Mouse (Mus musculus) induced T-regulatory cell, adult 2 months (primary cell): ENCODE measurements around the gene Akap11.

ENCODE experiments used
- DNase-seq: peaks from one replicate; pipeline ENCODE4 v3.0.0-alpha.2; 2012; ENCODE audit warnings: low read depth

Gene Akap11

GRCm38 (mm10) chr14:78528461-78529425, 7.9 kb downstream of the Akap11 start:
- no peak for DNase-seq

- no peak for DNase-seq
Observed at GRCm38 (mm10) chr14:78526907-78527306, 9.7 kb downstream of the Akap11 start.

GRCm38 (mm10) chr14:78526475-78526874, 10.1 kb downstream of the Akap11 start:
- no peak for DNase-seq

GRCm38 (mm10) chr14:78525611-78526457, 10.8 kb downstream of the Akap11 start:
- DNase-seq: no peak

- peak; percentile 20 for DNase-seq
Observed at GRCm38 (mm10) chr14:78525059-78525458, 11.5 kb downstream of the Akap11 start.

GRCm38 (mm10) chr14:78510713-78511112, 25.9 kb downstream of the Akap11 start:
- peak; percentile 22 for DNase-seq

DNA sequence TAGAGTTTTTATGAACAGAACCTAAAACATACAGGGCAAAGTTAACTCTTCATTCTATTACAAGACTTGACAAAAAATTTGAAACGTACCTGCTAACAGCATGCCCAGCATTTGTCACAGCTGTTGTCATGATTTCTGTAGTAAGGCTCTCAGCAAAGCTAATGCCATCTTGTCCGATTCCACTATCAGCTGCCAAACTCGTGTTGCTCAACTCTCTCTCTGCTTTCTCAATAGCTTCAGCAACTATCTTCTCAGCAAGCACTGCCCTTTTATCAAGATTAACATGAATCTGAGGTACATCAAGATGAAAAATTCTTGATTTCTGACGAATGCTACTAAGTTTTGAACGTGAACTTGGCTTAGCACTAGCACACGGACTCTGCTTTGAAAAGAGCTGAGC, 26.8 kb downstream of the Akap11 start:
- no peak for DNase-seq

DNA sequence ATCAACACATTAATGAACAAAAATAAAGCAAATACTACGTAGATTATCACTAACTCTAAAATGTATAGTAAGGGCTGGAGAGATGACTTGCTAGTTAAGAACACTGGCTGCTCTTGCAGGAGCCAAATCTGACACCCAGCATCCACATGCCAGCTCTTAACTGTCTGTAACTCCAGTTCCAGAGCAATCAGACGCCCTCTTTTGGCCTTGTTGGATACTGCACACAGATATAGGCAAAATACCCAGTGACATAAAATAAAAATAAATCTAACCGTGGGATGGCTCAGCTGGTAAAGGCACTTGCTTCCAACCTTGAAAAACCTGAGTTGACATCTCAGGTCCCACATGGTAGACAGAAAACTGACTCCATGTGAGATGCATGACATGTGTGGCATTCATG, 36.0 kb downstream of the Akap11 start:
- peak; percentile 20 for DNase-seq

- no peak for DNase-seq
Observed at GRCm38 (mm10) chr14:78496691-78497090, 39.9 kb downstream of the Akap11 start.

GRCm38 (mm10) chr14:78495241-78495640, 41.4 kb downstream of the Akap11 start:
- no peak for DNase-seq

DNA sequence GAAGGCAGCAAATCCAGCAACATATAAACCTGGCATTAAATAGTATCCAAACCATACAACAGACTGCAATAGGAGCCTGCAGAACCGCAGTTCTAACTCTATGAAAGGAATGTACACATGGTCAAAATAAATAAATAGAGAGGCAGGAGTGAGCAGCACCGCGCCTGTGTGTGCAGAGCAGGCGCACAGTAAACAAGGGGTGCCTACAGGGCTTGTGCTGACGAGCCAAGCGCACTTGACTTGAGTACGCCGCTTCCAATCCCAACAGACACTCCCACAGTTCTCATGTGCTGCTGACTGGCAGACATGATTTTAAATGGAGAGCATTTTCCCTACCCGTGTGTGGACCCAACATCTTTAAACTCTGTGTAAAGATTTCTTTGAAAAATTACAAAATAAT, 44.0 kb downstream of the Akap11 start:
- DNase-seq: no peak

GRCm38 (mm10) chr14:78491432-78491831, 45.2 kb downstream of the Akap11 start:
- DNase-seq: no peak

DNA sequence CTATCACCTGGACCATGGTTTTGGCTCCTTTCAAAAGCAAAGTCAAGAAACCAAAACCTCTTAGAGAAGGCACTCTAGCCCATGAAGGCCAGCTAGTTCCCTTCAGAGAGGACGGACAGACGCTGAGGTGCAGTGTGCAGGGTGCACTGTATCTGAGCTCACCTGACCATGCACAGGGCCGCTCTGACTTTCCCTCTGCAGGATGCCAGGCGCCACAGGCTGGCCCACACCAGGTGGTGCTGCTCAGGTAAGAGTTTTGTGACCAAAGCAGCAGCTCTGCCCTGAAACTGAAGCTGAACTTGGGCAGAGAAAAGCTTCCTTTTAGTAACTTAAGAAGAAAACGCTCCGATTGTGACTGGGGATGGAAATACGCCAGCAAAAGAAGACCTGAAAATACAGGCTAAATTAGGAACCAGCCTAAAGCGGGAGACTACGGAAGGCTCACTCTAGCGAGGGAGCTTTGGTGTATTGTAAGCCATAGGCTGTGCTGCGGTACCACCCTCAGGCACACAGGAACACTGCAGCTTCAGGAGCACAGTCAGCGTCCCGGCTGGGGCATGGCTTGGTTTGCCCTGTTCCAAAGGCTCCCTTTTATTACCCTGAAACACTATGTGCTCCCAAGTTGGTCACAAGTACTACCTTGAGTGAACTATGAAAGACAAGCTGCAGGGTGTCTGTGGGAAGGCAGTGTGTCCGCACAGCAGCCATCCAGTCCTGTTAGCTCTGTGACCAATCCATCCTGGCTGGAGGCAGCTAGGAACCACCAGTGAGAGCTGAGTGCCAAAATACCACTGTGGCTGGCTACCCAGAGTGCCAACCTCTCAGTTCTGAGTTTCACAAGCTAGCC, 54.0 kb downstream of the Akap11 start:
- DNase-seq: peak; percentile 70

DNA sequence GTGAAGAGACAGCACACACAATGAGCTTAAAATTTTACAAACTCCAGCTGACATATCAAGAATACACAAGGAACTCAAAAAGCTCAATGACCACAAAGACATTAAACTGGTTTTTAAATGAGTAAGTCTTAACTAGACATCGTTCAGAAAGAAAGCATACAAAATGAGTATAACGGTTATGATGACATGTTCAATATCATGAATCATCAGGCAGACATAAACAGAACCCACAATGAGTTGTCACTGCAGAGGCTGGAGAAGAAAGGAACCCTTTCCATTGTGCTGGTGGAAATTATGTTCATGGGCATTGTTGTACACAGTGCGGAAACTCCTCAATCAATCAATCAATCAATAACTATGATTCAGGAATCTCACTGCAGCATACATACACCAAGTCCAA, 62.5 kb downstream of the Akap11 start:
- peak; percentile 44 for DNase-seq

GRCm38 (mm10) chr14:78470714-78471113, 65.9 kb downstream of the Akap11 start:
- no peak for DNase-seq

- DNase-seq: no peak
Observed at GRCm38 (mm10) chr14:78468991-78469390, 67.6 kb downstream of the Akap11 start.

DNA sequence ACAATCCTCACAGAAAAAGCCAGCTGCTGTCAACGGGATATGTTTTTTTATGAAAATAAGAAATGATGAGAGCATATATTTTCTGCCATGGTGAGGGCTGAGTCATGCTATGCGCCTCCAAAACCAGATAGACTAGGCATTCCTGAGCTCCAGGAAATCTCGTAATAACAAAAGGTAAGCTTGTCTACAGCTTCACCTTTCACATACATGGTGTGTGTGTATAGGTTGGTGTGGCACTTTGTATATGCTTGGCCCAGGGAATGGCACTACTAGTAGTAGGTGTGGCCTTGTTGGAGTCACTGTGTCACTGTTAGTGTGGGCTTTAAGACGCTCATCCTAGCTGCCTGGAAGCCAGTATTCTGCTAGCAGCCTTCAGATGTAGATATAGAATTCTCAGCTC, 68.6 kb downstream of the Akap11 start:
- no peak for DNase-seq

- DNase-seq: no peak
Observed at GRCm38 (mm10) chr14:78464353-78464752, 72.3 kb downstream of the Akap11 start.

DNA sequence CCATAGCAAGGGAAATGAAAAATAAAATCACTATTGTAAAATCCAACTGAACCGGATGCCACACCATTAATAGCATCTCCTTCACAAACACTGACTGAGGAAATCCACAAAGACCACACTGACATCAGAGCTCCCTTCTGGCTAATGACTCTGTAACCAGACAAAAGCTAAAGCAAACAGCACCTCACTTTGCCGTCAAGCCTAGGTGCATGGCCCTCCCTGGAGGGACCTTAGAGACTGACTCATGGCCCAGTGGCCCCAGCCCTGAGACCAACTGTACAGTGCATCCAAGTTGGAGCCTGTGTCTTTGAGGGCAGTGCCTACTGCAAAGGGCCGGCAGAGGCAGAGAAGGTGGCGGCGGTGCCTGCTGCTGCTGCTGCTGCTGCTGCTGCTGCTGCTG, 77.5 kb downstream of the Akap11 start:
- peak; percentile 69 for DNase-seq

- no peak for DNase-seq
Observed at GRCm38 (mm10) chr14:78458705-78459104, 77.9 kb downstream of the Akap11 start.

- DNase-seq: no peak
Observed at GRCm38 (mm10) chr14:78454970-78455369, 81.6 kb downstream of the Akap11 start.
